Mouse (Mus musculus): Measurements from ENCODE around the gene Nlrp3. TPM values are rescaled to one million over a fixed set of nuclear protein-coding genes. Genes with fewer than 3 reads are reported as not detected.

The Nlrp3 gene
- polyA plus RNA-seq, 1 experiment from 2014 or later, result 0.35 TPM

DNA sequence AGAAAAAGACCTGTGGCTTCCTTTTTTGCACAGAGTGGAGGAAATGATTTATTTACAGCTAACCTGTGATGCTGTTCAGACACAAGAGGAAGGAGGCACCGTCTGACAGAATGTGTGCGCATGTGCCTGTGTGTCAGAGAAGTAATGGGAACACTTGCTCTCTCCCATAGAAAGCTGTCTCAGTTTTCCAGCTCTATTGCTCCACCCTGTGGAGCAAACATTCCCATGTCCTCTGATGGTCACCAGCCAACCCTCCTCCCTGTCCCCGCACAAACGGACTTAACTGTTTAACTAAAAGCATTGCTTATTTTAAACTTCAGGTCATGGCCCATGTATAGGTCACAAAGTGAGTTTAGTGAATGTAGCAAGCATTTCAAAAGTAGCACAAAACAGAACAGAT, 72.8 kb downstream of the Nlrp3 start:
- no peak overlapping the region for H3K27ac ChIP-seq (ENCODE audit: low read length)
- no peaks in the 10 kb centered on the region for H3K9me3 ChIP-seq (replicated peaks; ENCODE audit: control insufficient read depth, low read length)
- H3K36me3 ChIP-seq (ENCODE audit: control insufficient read depth, insufficient read depth), result no peaks in the 10 kb centered on the region
- H3K27me3 ChIP-seq (ENCODE audit: control insufficient read depth, insufficient read depth, low read length), result 0 out of 2 replicates have a peak, but pooled peaks cover 3% of the 10 kb centered on the region
- no peak overlapping the region for H3K9ac ChIP-seq (ENCODE audit: low read length)
- no peak overlapping the region for H3K4me2 ChIP-seq (ENCODE audit: low read depth, low read length)
- WGBS, result 32% methylated on average over 4 of the region's 4 CpGs
- no peak overlapping the region for H3K4me3 ChIP-seq (ENCODE audit: low read length)
- ATAC-seq (replicated peaks; ENCODE audit: extremely low read depth, insufficient read depth, low FRiP score), result no peak
- H3K4me1 ChIP-seq (ENCODE audit: control insufficient read depth, insufficient read depth, low read length), result no peaks in the 10 kb centered on the region

Other genes with a start within 250 kb of the Nlrp3 start
- gene Wnt9a, start 234.6 kb upstream of the Nlrp3 start, polyA plus RNA-seq (2015; fragmentation: Nextera tagmentation; extraction: Ambion mirVana), result 2.7 and 2.9 TPM in 2 replicates
- not detected in 2 replicates for gene Prss38, start 165.9 kb upstream of the Nlrp3 start, polyA plus RNA-seq (2015; fragmentation: Nextera tagmentation; extraction: Ambion mirVana)
- 10.9 and 11.1 TPM in 2 replicates for gene Jmjd4, start 91.5 kb upstream of the Nlrp3 start, polyA plus RNA-seq (2015; fragmentation: Nextera tagmentation; extraction: Ambion mirVana)
- 83.4 TPM in 2 replicates for gene Snap47, start 90.4 kb upstream of the Nlrp3 start, polyA plus RNA-seq (2015; fragmentation: Nextera tagmentation; extraction: Ambion mirVana)
- 6.1 and 7.0 TPM in 2 replicates for gene Zfp867, start 69.1 kb upstream of the Nlrp3 start, polyA plus RNA-seq (2015; fragmentation: Nextera tagmentation; extraction: Ambion mirVana)
- gene Zkscan17, start 14.8 kb upstream of the Nlrp3 start, polyA plus RNA-seq (2015; fragmentation: Nextera tagmentation; extraction: Ambion mirVana), result 14.7 and 15.0 TPM in 2 replicates
- gene Olfr222, start 34.7 kb downstream of the Nlrp3 start, polyA plus RNA-seq (2015; fragmentation: Nextera tagmentation; extraction: Ambion mirVana), result not detected in 2 replicates
- not detected in 2 replicates for gene Olfr223, start 51.7 kb downstream of the Nlrp3 start, polyA plus RNA-seq (2015; fragmentation: Nextera tagmentation; extraction: Ambion mirVana)
- 26.6 and 34.2 TPM in 2 replicates for gene Mprip, start 119.7 kb downstream of the Nlrp3 start, polyA plus RNA-seq (2015; fragmentation: Nextera tagmentation; extraction: Ambion mirVana)
- 4.8 and 5.8 TPM in 2 replicates for gene Pld6, start 246.1 kb downstream of the Nlrp3 start, polyA plus RNA-seq (2015; fragmentation: Nextera tagmentation; extraction: Ambion mirVana)